Mouse (Mus musculus) right cerebral cortex, adult 18-20 months (tissue): Measurements from ENCODE around the gene Gm30191.
"Not testable (repeated sequence)": the region's sequence is repeated elsewhere in the genome, so short reads cannot be mapped to it uniquely, and the experiment has no call there.

Experiments
- DNase-seq: peaks from one replicate; pipeline ENCODE4 v3.0.0; 2022; ENCODE audit warnings: mixed read lengths

The Gm30191 gene

GRCm38 (mm10) chr4:134287575-134288025 lies 40.9 kb downstream of the Gm30191 start, which contains the start of gene Pdik1l:
Pdik1l (minus strand) TSS chr4:134287895.
- DNase-seq = peak; percentile 72

- DNase-seq = no peak
Observed at GRCm38 (mm10) chr4:134288397-134289256, 41.9 kb downstream of the Gm30191 start.

DNA sequence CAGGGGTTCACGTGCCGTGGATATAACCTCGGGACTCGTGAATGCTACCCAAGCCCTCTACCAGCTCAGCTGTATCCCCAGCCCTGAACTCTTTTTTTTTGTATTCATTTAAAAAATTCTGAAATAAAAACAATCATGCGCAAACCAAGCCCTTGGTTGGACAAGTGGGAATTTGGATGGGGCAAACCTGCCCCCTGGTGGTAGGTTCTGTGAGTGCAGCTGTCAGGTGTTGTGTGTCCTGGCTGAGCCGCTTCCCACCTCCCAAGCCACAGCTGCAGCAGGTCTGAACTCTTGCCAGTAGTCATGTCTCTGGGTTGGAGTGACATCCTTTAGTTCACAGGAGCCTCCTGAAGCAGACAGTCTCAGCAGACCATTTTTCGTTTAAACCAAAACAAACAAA lies 45.3 kb downstream of the Gm30191 start:
- DNase-seq = peak; percentile 36

DNA sequence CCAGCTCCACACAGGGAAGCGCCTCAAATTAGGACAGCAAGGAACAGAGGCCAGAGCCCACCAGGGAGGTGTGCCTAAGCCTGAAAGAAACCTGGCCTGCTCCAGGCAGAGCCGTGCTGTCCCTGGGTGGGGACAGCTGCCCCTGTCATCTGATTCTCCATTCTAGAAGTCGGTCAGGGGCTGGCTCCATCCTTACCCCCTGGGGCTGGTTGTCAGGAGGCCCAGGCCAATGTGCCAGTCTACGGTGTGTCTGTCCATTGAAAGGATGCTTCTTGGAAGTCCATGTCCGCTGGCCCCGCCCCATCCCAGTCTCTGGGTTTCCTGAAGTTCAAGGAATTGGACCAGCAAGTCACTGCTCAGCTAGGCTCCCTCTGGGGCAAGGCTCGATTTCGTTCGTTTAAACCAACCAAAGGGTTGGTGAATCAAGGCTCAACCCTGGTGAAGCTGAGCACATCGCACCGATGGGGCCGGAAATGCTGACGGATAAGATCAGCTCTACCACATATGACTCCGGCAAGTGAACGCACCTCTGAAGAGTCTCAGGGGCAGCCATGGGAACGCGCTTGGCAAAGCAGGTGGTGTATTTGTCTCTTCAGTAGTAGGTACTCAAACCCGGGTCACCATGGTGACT lies 46.4 kb downstream of the Gm30191 start:
- DNase-seq = no peak

DNA sequence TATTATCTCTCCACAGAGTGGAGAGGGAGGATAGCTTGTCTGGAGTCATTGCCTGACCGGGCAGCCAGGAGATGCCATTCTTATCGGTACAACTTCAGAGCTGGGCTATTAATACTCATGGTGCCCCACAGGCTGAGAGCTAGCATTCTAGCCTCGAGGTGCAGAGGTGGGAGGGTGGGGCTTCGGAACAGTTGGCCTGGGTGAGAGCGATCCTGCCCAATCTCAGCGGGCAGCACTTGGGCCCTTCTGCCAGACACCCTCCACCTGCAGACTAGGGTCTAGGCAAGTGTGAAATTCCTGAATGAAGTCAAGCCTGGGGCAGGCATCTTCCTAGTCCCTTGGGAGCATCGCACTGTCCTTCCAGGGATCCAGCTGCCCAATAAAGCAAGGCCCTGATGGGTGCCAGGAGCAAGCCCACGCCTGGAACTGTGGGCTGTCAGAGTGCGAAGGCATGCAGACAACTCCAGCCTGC lies 47.0 kb downstream of the Gm30191 start:
- DNase-seq = no peak

GRCm38 (mm10) chr4:134296096-134296495 lies 49.4 kb downstream of the Gm30191 start:
- not testable (repeated sequence) for DNase-seq

DNA sequence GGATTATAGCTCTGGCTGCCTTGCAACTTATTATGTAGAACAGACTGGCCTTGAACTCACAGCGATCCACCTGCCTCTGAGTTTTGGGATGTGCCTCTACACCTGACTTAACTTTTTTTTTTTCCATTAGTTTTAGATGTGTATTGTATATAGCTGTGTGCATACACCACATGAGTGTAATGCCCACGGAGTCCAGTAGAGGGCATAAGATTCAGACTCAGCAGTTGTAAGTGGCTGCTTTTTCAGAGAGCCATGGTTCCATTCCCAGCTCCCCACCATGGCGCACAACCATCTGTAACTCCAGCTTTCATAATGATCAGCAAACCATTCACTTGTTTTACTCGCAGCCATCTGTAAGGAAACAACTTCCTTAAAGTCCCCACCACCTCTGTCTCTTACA lies 49.8 kb downstream of the Gm30191 start:
- DNase-seq = no peak

DNA sequence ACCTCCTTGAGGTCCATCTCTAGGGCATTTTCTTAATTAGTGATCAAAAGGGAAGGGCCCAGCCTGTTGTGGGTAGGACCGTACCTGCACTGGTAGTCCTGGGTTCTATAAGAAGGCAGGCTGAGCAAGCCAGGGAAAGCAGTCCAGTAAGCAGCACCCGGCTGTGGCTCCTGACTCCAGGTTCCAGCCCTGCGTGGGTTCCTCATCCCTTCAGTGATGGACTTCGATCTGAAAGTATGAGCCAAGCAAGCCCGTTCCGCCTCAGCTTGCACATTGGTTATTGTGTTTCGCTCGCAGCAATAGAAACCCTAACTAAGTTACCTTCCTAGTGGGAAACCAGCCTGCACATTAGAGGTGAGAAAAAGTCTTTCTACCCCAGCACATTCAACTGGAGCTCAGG lies 50.6 kb downstream of the Gm30191 start:
- no peak for DNase-seq

DNA sequence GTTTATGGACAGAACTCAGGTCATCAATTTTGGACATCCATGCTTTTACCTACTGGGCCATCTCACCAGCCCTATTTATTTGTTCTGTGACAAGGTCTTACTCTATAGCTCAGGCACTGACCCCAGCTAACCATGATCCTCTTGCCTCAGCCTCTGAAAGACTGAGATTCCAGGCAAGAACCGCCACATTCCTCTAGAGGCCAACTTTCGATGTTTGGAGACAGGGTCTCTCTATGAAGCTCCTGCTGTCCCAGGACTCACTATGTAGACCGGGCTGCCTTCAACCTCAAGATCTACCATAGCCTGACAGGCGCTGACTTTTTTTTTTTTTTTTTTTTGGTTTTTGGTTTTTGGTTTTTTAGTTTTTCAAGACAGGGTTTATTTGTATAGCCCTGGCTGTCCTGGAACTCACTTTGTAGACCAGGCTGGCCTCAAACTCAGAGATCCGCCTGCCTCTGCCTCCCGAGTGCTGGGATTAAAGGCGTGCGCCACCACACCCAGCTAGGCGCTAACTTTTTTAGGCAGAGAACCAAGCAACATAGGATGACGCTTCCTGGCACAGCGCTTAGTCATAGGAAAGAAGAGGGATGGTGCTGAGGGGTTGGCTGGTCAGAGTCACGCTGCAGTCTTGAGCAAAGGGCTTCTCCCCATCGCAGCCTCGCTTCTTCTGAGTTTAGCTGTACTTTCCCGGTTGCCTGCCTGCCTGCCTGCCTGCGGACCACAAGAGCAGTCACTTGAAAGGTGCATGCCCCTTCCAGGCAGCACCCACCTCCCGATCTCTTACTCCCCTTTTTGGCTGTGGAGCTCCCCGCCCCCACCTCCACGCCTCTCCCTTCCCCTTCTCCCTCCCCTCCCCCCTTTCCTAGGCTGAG lies 52.1 kb downstream of the Gm30191 start:
- DNase-seq = peak; percentile 17

DNA sequence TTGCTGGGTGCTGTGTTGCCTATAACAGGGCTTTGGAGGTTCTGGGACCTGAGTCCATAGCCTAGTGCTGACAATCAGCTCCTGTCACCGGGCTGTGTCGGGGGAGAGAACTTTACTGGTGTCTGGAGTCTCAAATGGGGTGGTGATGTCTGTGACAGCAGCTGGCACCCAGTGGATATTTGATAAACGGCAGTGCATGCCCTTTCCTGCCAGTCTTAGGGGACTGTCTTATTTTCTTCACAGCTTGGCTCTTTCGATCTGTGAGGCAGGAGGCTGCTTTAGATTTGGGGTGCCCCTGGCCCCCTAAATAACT lies 52.7 kb downstream of the Gm30191 start:
- DNase-seq = no peak
